Mouse (Mus musculus): ENCODE measurements around the gene Myo6. TPM values are rescaled to one million over a fixed set of nuclear protein-coding genes. Genes with fewer than 3 reads are reported as not detected.

The Myo6 gene
- polyA plus RNA-seq, 1 experiment = 36.8 TPM

- no peaks in the 10 kb centered on the region for H3K4me1 ChIP-seq (ENCODE audit: control insufficient read depth, insufficient read depth, insufficient read length, low read length)
- WGBS = 94% methylated on average over 7 of the region's 7 CpGs
- H3K4me3 ChIP-seq (ENCODE audit: low read depth, low read length) = no peak overlapping the region
- no peak for TF ChIP-seq POLR2A (IDR thresholded peaks at IDR 0.05; ENCODE audit: low read depth, low read length)
- TF ChIP-seq CTCF (IDR thresholded peaks at IDR 0.05; ENCODE audit: extremely low read depth, insufficient read length, insufficient replicate concordance, low read depth, low read length) = no peak
- no peaks in the 10 kb centered on the region for H3K27me3 ChIP-seq (ENCODE audit: control insufficient read depth, insufficient read depth, low read length)
- H3K36me3 ChIP-seq (ENCODE audit: control insufficient read depth, insufficient read depth, low read length) = peaks cover 60% of the 10 kb centered on the region
- H3K27ac ChIP-seq (ENCODE audit: insufficient read depth, low read depth, low read length) = no peak overlapping the region
These were observed 122.0 kb downstream of the Myo6 start for GRCm38 (mm10) chr9:80286845-80287244.

GRCm38 (mm10) chr9:80293056-80293584 is 128.3 kb downstream of the Myo6 start:
- WGBS = 59% methylated on average over 2 of the region's 2 CpGs

GRCm38 (mm10) chr9:80296086-80296485 is 131.3 kb downstream of the Myo6 start:
- H3K4me1 ChIP-seq (ENCODE audit: control insufficient read depth, insufficient read depth, insufficient read length, low read length) = no peaks in the 10 kb centered on the region
- H3K36me3 ChIP-seq (ENCODE audit: control insufficient read depth, insufficient read depth, low read length) = peaks cover 40% of the 10 kb centered on the region
- no peak for TF ChIP-seq CTCF (IDR thresholded peaks at IDR 0.05; ENCODE audit: extremely low read depth, insufficient read length, insufficient replicate concordance, low read depth, low read length)
- H3K4me3 ChIP-seq (ENCODE audit: low read depth, low read length) = no peak overlapping the region
- no peaks in the 10 kb centered on the region for H3K27me3 ChIP-seq (ENCODE audit: control insufficient read depth, insufficient read depth, low read length)
- 75% methylated on average over 4 of the region's 4 CpGs for WGBS
- H3K27ac ChIP-seq (ENCODE audit: insufficient read depth, low read depth, low read length) = no peak overlapping the region

More at GRCm38 (mm10) chr9:80293056-80293584, 128.3 kb downstream of the Myo6 start:
- H3K4me3 ChIP-seq (ENCODE audit: low read depth, low read length) = no peak overlapping the region
- H3K27ac ChIP-seq (ENCODE audit: insufficient read depth, low read depth, low read length) = no peak overlapping the region
- no peaks in the 10 kb centered on the region for H3K27me3 ChIP-seq (ENCODE audit: control insufficient read depth, insufficient read depth, low read length)
- TF ChIP-seq CTCF (IDR thresholded peaks at IDR 0.05; ENCODE audit: extremely low read depth, insufficient read length, insufficient replicate concordance, low read depth, low read length) = no peak
- no peak for TF ChIP-seq POLR2A (IDR thresholded peaks at IDR 0.05; ENCODE audit: low read depth, low read length)
- no peaks in the 10 kb centered on the region for H3K4me1 ChIP-seq (ENCODE audit: control insufficient read depth, insufficient read depth, insufficient read length, low read length)
- H3K36me3 ChIP-seq (ENCODE audit: control insufficient read depth, insufficient read depth, low read length) = peaks cover 44% of the 10 kb centered on the region

GRCm38 (mm10) chr9:80299031-80299430 is 134.2 kb downstream of the Myo6 start:
- no peak overlapping the region for H3K4me3 ChIP-seq (ENCODE audit: low read depth, low read length)
- WGBS = 92% methylated on average over 9 of the region's 9 CpGs

GRCm38 (mm10) chr9:80303518-80303917 is 138.7 kb downstream of the Myo6 start:
- Histone ChIP-seq H3K27me3 (ENCODE audit: control insufficient read depth, insufficient read depth, low read length) (no peaks in the 10 kb centered on the region), H3K4me1 (ENCODE audit: control insufficient read depth, insufficient read depth, insufficient read length, low read length) (no peaks in the 10 kb centered on the region), H3K36me3 (ENCODE audit: control insufficient read depth, insufficient read depth, low read length) (peaks cover 50% of the 10 kb centered on the region), H3K27ac (ENCODE audit: insufficient read depth, low read depth, low read length) (no peak overlapping the region), H3K4me3 (ENCODE audit: low read depth, low read length) (no peak overlapping the region)
- WGBS = 63% methylated on average over 4 of the region's 4 CpGs
- TF ChIP-seq POLR2A (IDR thresholded peaks at IDR 0.05; ENCODE audit: low read depth, low read length) (no peak), CTCF (IDR thresholded peaks at IDR 0.05; ENCODE audit: extremely low read depth, insufficient read length, insufficient replicate concordance, low read depth, low read length) (no peak)

More at GRCm38 (mm10) chr9:80299031-80299430, 134.2 kb downstream of the Myo6 start:
- H3K4me1 ChIP-seq (ENCODE audit: control insufficient read depth, insufficient read depth, insufficient read length, low read length) = no peaks in the 10 kb centered on the region
- peaks cover 38% of the 10 kb centered on the region for H3K36me3 ChIP-seq (ENCODE audit: control insufficient read depth, insufficient read depth, low read length)
- no peaks in the 10 kb centered on the region for H3K27me3 ChIP-seq (ENCODE audit: control insufficient read depth, insufficient read depth, low read length)
- no peak overlapping the region for H3K27ac ChIP-seq (ENCODE audit: insufficient read depth, low read depth, low read length)
- TF ChIP-seq CTCF (IDR thresholded peaks at IDR 0.05; ENCODE audit: extremely low read depth, insufficient read length, insufficient replicate concordance, low read depth, low read length) (no peak), POLR2A (IDR thresholded peaks at IDR 0.05; ENCODE audit: low read depth, low read length) (no peak)

- Histone ChIP-seq H3K27ac (ENCODE audit: insufficient read depth, low read depth, low read length) (no peak overlapping the region), H3K4me1 (ENCODE audit: control insufficient read depth, insufficient read depth, insufficient read length, low read length) (no peaks in the 10 kb centered on the region), H3K4me3 (ENCODE audit: low read depth, low read length) (no peak overlapping the region), H3K36me3 (ENCODE audit: control insufficient read depth, insufficient read depth, low read length) (peaks cover 47% of the 10 kb centered on the region), H3K27me3 (ENCODE audit: control insufficient read depth, insufficient read depth, low read length) (no peaks in the 10 kb centered on the region)
- WGBS = 91% methylated on average over 4 of the region's 4 CpGs
- no peak for TF ChIP-seq POLR2A (IDR thresholded peaks at IDR 0.05; ENCODE audit: low read depth, low read length)
- no peak for TF ChIP-seq CTCF (IDR thresholded peaks at IDR 0.05; ENCODE audit: extremely low read depth, insufficient read length, insufficient replicate concordance, low read depth, low read length)
These were observed 141.6 kb downstream of the Myo6 start for GRCm38 (mm10) chr9:80306390-80306789.

GRCm38 (mm10) chr9:80306853-80307252 is 142.0 kb downstream of the Myo6 start:
- TF ChIP-seq CTCF (IDR thresholded peaks at IDR 0.05; ENCODE audit: extremely low read depth, insufficient read length, insufficient replicate concordance, low read depth, low read length) = no peak
- TF ChIP-seq POLR2A (IDR thresholded peaks at IDR 0.05; ENCODE audit: low read depth, low read length) = no peak

More at GRCm38 (mm10) chr9:80306853-80307252, 142.0 kb downstream of the Myo6 start:
- 90% methylated on average over 11 of the region's 11 CpGs for WGBS
- no peaks in the 10 kb centered on the region for H3K4me1 ChIP-seq (ENCODE audit: control insufficient read depth, insufficient read depth, insufficient read length, low read length)
- H3K36me3 ChIP-seq (ENCODE audit: control insufficient read depth, insufficient read depth, low read length) = peaks cover 45% of the 10 kb centered on the region
- no peaks in the 10 kb centered on the region for H3K27me3 ChIP-seq (ENCODE audit: control insufficient read depth, insufficient read depth, low read length)
- H3K27ac ChIP-seq (ENCODE audit: insufficient read depth, low read depth, low read length) = no peak overlapping the region
- H3K4me3 ChIP-seq (ENCODE audit: low read depth, low read length) = no peak overlapping the region
